Mouse (Mus musculus) gastrocnemius, adult 18-20 months (tissue): ENCODE results near the gene Snrpd3. TPM values are rescaled to one million over a fixed set of nuclear protein-coding genes. Genes with fewer than 3 reads are reported as not detected.
"Not testable (repeated sequence)": the region's sequence is repeated elsewhere in the genome, so short reads cannot be mapped to it uniquely, and the experiment has no call there.

Experiments used
- DNase-seq: peaks from one replicate; pipeline ENCODE4 v3.0.0; 2021; ENCODE audit warnings: low spot score
- long read RNA-seq, 2 experiments: library from polyadenylated mRNA; stranded (forward); transcript quantifications; one replicate each; pipeline ENCODE4 v2.0.0; 2021
- total RNA-seq, 2 experiments: library from RNA; stranded (reverse); gene quantifications; 2 replicates each; pipeline ENCODE4 v1.2.3; 2021

Gene Snrpd3
- total RNA-seq = 10 to 100 TPM; 76.2 to 80.2 TPM
- long read RNA-seq, experiment 1, transcript Snrpd3-201 (4 exons, 3,036 nt) = major isoform, 26 of 36 reads
- long read RNA-seq, experiment 1, partial matches to known transcripts = 7 of 36 reads
- long read RNA-seq, experiment 1, other reads (novel, unspliced or antisense) = 2 of 36 reads
- long read RNA-seq, experiment 2, transcript Snrpd3-201 (4 exons, 3,036 nt) = major isoform, 26 of 32 reads
- long read RNA-seq, experiment 2, partial matches to known transcripts = 5 of 32 reads
- long read RNA-seq, experiment 2, other reads (novel, unspliced or antisense) = 0 of 32 reads

- peak; percentile 96 for DNase-seq
Measured at GRCm38 (mm10) chr10:75517073-75517757, at the start of gene Snrpd3. Gene Snrpd3 (plus strand): TSS chr10:75517551.

GRCm38 (mm10) chr10:75473411-75473810, 43.9 kb upstream of the Snrpd3 start:
- DNase-seq = no peak

GRCm38 (mm10) chr10:75474571-75474970, 42.8 kb upstream of the Snrpd3 start:
- DNase-seq = no peak

- not testable (repeated sequence) for DNase-seq
Measured at GRCm38 (mm10) chr10:75475139-75475850, 42.1 kb upstream of the Snrpd3 start.

GRCm38 (mm10) chr10:75477034-75477433, 40.3 kb upstream of the Snrpd3 start:
- peak; percentile 46 for DNase-seq

- no peak for DNase-seq
Measured at GRCm38 (mm10) chr10:75479955-75480354, 37.4 kb upstream of the Snrpd3 start.

- DNase-seq = no peak
Measured at GRCm38 (mm10) chr10:75481703-75482102, 35.6 kb upstream of the Snrpd3 start.

- no peak for DNase-seq
Measured at GRCm38 (mm10) chr10:75482271-75482670, 35.1 kb upstream of the Snrpd3 start.

GRCm38 (mm10) chr10:75482919-75483483, 34.4 kb upstream of the Snrpd3 start:
- no peak for DNase-seq

GRCm38 (mm10) chr10:75484066-75484465, 33.3 kb upstream of the Snrpd3 start:
- no peak for DNase-seq

GRCm38 (mm10) chr10:75484767-75485166, 32.6 kb upstream of the Snrpd3 start:
- no peak for DNase-seq

- peak; percentile 85 for DNase-seq
Measured at GRCm38 (mm10) chr10:75486086-75486979, 31.0 kb upstream of the Snrpd3 start.

GRCm38 (mm10) chr10:75487131-75487530, 30.2 kb upstream of the Snrpd3 start:
- no peak for DNase-seq

- no peak for DNase-seq
Measured at GRCm38 (mm10) chr10:75489522-75489921, 27.8 kb upstream of the Snrpd3 start.

- DNase-seq = no peak
Measured at GRCm38 (mm10) chr10:75490731-75491130, 26.6 kb upstream of the Snrpd3 start.

GRCm38 (mm10) chr10:75491234-75491935, 26.0 kb upstream of the Snrpd3 start:
- no peak for DNase-seq

GRCm38 (mm10) chr10:75491936-75492262, 25.5 kb upstream of the Snrpd3 start:
- DNase-seq = no peak

GRCm38 (mm10) chr10:75495304-75495703, 22.0 kb upstream of the Snrpd3 start:
- peak; percentile 75 for DNase-seq

- DNase-seq = no peak
Measured at GRCm38 (mm10) chr10:75495921-75496320, 21.4 kb upstream of the Snrpd3 start.

- DNase-seq = not testable (repeated sequence)
Measured at GRCm38 (mm10) chr10:75499214-75499613, 18.1 kb upstream of the Snrpd3 start.
